Mouse (Mus musculus) cerebellum, adult 2 months (tissue): ENCODE data around the gene Dgat2.

Source experiments
- CTCF ChIP-seq: fragments of 200-500 bp; IDR thresholded peaks from 2 replicates; pipeline ENCODE4 v1.5.1; 2011; ENCODE audit warnings: low read depth, mild to moderate bottlenecking, control low read depth, low read length, moderate library complexity, borderline replicate concordance; ENCODE audit not compliant: insufficient read depth
- POLR2A ChIP-seq: fragments of 200-500 bp; IDR thresholded peaks from 2 replicates; pipeline ENCODE4 v1.6.1; 2011; ENCODE audit warnings: low read length, control low read depth, borderline replicate concordance; ENCODE audit not compliant: insufficient read depth

- TF ChIP-seq POLR2A (no peak), CTCF (no peak)
These were observed 23.1 kb downstream of the Dgat2 start for GRCm38 (mm10) chr7:99159446-99159845.
